Mouse (Mus musculus) liver, postnatal 0 days (tissue): Measurements from ENCODE around the gene Nprl3. TPM values are rescaled to one million over a fixed set of nuclear protein-coding genes. Genes with fewer than 3 reads are reported as not detected.

Experiments used
- ATAC-seq: fragments of 200-750 bp; cut with Nextera tagmentation; 2 replicates; pipeline ENCODE4 v1.8.0; 2017; ENCODE audit warnings: mild to moderate bottlenecking, moderate library complexity
- DNase-seq: peaks from one replicate; pipeline ENCODE4 v3.0.0-alpha.2; 2016
- H3K27ac ChIP-seq: fragments of 300-500 bp; sonication (generic); 2 replicates; pipeline ENCODE4 v1.5.1; 2014; ENCODE audit warnings: antibody characterized with exemption, moderate library complexity, mild to moderate bottlenecking, low read depth
- H3K27me3 ChIP-seq: fragments of 300-500 bp; sonication (generic); 2 replicates; pipeline ENCODE4 v1.6.1; 2014; ENCODE audit warnings: low read length, control low read depth, mixed read lengths; ENCODE audit not compliant: insufficient read depth
- H3K36me3 ChIP-seq: fragments of 300-500 bp; sonication (generic); replicated peaks from 2 replicates; pipeline ENCODE4 v1.6.1; 2014; ENCODE audit warnings: mild to moderate bottlenecking, control low read depth, low read length, moderate library complexity, mixed read lengths; ENCODE audit not compliant: insufficient read depth
- H3K4me1 ChIP-seq: fragments of 300-500 bp; sonication (generic); 2 replicates; pipeline ENCODE4 v1.6.1; 2014; ENCODE audit warnings: antibody characterized with exemption, mild to moderate bottlenecking, control low read depth; ENCODE audit not compliant: insufficient read depth
- H3K4me2 ChIP-seq: fragments of 300-500 bp; sonication (generic); 2 replicates; pipeline ENCODE4 v1.6.1; 2014; ENCODE audit warnings: low read depth, mild to moderate bottlenecking, low read length, moderate library complexity, mixed read lengths
- H3K4me3 ChIP-seq: fragments of 300-500 bp; sonication (generic); 2 replicates; pipeline ENCODE4 v1.5.1; 2014; ENCODE audit warnings: low read depth, low read length
- H3K9ac ChIP-seq: fragments of 300-500 bp; sonication (generic); replicated peaks from 2 replicates; pipeline ENCODE4 v1.6.1; 2014; ENCODE audit warnings: mild to moderate bottlenecking, moderate library complexity
- H3K9me3 ChIP-seq: fragments of 300-500 bp; sonication (generic); 2 replicates; pipeline ENCODE4 v1.6.1; 2016; ENCODE audit warnings: mild to moderate bottlenecking, control low read depth, low read length, mixed read lengths
- CTCF ChIP-seq: sonication (generic); IDR thresholded peaks from 2 replicates; pipeline ENCODE4 v1.5.1; 2016; ENCODE audit warnings: antibody characterized with exemption, low read depth
- EP300 ChIP-seq: IDR thresholded peaks from 2 replicates; pipeline ENCODE4 v1.6.1; 2016; ENCODE audit warnings: antibody characterized with exemption, low read depth, mild to moderate bottlenecking
- WGBS: fragments of 180-500 bp; shearing (Covaris S2); extraction: QIAGEN DNeasy Blood & Tissue Kit; methylation state at CpG from one replicate; pipeline ENCODE4 v1.1.7; 2014; ENCODE audit not compliant: insufficient replicate concordance; 5-methylcytosine and 5-hydroxymethylcytosine counted together
- polyA plus RNA-seq: library from polyadenylated mRNA; unstranded; fragments of >200 nt; fragmentation: Nextera tagmentation; extraction: Ambion mirVana; gene quantifications from 2 replicates; pipeline ENCODE4 v1.2.1, GENCODE M21; 2015

Gene Nprl3
- polyA plus RNA-seq, 1 experiment from 2014 or later, result 26.2 TPM

DNA sequence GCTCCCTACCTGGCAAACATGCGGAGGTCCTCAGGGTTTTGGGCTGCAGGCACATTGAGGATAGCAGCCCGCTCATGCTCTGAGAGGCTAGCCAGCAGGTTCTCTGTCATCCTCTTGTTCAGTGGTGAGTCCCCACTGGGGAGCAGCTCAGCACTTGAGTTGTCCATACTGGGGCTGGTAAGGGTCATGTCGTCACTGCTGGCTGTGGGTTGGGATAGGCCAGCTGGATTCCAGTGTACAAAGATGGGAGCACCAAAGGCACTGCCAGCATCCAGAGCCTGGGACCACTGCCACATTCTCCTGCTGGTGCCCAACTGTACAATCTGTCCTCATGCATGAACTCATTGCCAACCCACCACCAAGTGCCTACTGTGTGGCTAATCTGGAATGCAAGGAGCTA is 33.6 kb downstream of the Nprl3 start:
- TF ChIP-seq CTCF (no peak), EP300 (no peak)
- Histone ChIP-seq H3K36me3 (peaks cover 86% of the 10 kb centered on the region), H3K27me3 (no peaks in the 10 kb centered on the region), H3K4me3 (no peak overlapping the region), H3K27ac (no peak overlapping the region), H3K9me3 (no peaks in the 10 kb centered on the region), H3K4me1 (no peaks in the 10 kb centered on the region), H3K9ac (no peak overlapping the region), H3K4me2 (no peak overlapping the region)
- DNase-seq (no peak), ATAC-seq (no peak)
- 91% methylated on average over 3 of the region's 3 CpGs for WGBS

DNA sequence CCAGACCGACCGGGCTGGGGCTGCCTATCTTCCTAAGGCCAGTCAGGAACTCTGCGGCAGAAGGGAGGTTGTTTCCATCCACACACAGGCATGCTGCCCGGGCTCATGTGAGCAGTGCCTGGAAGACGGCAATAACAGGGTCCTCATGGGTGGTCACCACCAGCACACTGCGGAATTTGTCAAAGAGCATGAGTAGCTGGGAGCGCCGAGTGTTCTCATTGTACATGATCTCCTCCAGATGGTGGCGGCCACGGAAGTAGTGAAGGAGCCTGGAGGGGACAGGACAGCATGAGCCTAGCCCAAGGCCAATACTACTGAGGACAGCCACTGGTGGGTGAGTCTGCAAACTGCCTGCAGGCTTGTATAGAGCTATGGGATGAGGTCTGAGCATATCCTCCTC is 34.7 kb downstream of the Nprl3 start:
- ATAC-seq (no peak), DNase-seq (no peak)
- Histone ChIP-seq H3K4me1 (no peaks in the 10 kb centered on the region), H3K9me3 (no peaks in the 10 kb centered on the region), H3K27ac (no peak overlapping the region), H3K36me3 (peaks cover 79% of the 10 kb centered on the region), H3K4me2 (no peak overlapping the region), H3K4me3 (no peak overlapping the region), H3K27me3 (no peaks in the 10 kb centered on the region), H3K9ac (no peak overlapping the region)
- TF ChIP-seq CTCF, result no peak
- no peak for TF ChIP-seq EP300
- WGBS, result 91% methylated on average over 10 of the region's 10 CpGs

DNA sequence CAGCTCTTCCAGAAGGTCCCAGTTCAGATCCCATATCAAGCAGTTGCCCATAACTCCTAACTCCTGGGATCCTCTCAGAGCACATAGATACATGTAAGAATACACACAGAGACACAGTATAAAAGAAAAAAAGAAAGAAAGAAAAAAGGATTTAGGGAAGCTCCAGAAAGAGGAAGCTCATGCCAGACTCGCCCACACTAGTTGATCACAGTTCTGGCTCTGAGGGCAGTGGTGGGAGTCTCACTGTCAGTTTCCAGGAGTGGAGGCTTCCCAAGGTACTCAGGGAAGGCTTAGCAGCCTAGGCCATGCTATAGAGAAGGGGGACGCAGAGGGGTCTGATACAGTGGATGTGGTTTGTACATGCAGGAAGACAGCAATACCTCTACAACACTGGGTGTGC is 36.4 kb downstream of the Nprl3 start:
- Histone ChIP-seq H3K27me3 (no peaks in the 10 kb centered on the region), H3K9me3 (no peaks in the 10 kb centered on the region), H3K27ac (no peak overlapping the region), H3K4me3 (no peak overlapping the region), H3K4me1 (peaks cover 7% of the 10 kb centered on the region), H3K36me3 (peaks cover 62% of the 10 kb centered on the region), H3K4me2 (no peak overlapping the region), H3K9ac (no peak overlapping the region)
- DNase-seq, result no peak
- 71% methylated on average over 2 of the region's 2 CpGs for WGBS
- TF ChIP-seq CTCF, result no peak
- TF ChIP-seq EP300, result no peak
- ATAC-seq, result no peak

DNA sequence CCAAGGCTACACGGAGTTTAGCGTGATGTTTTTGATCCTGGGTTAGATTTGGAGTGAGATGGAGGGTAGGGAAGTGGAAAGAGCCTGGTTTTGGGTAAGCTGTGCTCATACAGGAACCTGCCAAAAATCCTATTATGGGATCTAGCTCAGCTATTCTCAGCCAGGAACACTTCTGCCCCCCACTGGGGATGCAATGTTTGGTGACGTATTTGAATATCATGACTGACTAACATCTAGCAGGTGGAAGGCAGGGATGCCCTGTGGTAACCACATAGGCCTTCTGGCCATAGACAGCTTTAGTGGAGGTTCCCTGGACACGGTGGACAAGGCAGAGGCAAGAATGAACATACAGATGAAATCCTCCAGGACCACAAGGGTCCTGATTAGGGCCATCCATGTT is 37.3 kb downstream of the Nprl3 start:
- Histone ChIP-seq H3K9ac (no peak overlapping the region), H3K9me3 (no peaks in the 10 kb centered on the region), H3K27me3 (0 out of 2 replicates have a peak, but pooled peaks cover under 1% of the 10 kb centered on the region), H3K27ac (no peak overlapping the region), H3K4me2 (no peak overlapping the region), H3K36me3 (peaks cover 61% of the 10 kb centered on the region), H3K4me3 (no peak overlapping the region), H3K4me1 (peaks cover 16% of the 10 kb centered on the region)
- DNase-seq, result no peak
- WGBS, result 80% methylated on average over 4 of the region's 4 CpGs
- 0 out of 2 replicates have a peak, but pooled peaks have one; percentile 12 for TF ChIP-seq CTCF
- TF ChIP-seq EP300, result no peak
- ATAC-seq, result no peak

- DNase-seq (no peak), ATAC-seq (no peak)
- H3K9me3 ChIP-seq, result no peaks in the 10 kb centered on the region
- TF ChIP-seq CTCF, result no peak
- TF ChIP-seq EP300, result no peak
- H3K36me3 ChIP-seq, result peaks cover 42% of the 10 kb centered on the region
- peaks cover 24% of the 10 kb centered on the region for H3K4me1 ChIP-seq
- H3K27me3 ChIP-seq, result peaks cover 14% of the 10 kb centered on the region
- no peak overlapping the region for H3K9ac ChIP-seq
- no peak overlapping the region for H3K27ac ChIP-seq
- H3K4me3 ChIP-seq, result no peak overlapping the region
- WGBS, result 83% methylated on average over 3 of the region's 3 CpGs
- H3K4me2 ChIP-seq, result no peak overlapping the region
Observed at GRCm38 (mm10) chr11:32228292-32228845, 39.1 kb downstream of the Nprl3 start.

DNA sequence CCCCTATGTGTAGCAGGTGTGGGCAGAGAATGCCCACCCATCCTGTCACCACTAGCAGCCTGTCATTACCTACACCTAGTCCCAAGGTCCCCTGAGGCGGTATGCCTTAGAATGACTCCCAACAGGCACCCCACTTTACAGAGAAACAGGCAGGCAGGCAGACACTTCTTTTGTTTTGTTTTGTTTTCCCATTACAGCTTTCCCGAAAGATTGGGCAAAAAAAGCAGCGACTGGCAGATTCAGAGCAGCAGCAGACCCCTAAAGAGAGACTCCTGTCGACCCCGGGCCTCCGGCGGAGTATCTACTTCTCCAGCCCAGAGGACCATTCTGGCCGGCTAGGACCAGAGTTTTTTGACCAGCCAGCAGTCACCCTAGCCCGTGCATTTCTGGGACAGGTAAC is 40.0 kb downstream of the Nprl3 start:
- H3K9me3 ChIP-seq, result no peaks in the 10 kb centered on the region
- ATAC-seq (no peak), DNase-seq (no peak)
- peaks cover 22% of the 10 kb centered on the region for H3K27me3 ChIP-seq
- TF ChIP-seq EP300 (no peak), CTCF (no peak)
- H3K9ac ChIP-seq, result peak overlapping the region; percentile 89
- peak overlapping the region; percentile 83 for H3K4me2 ChIP-seq
- H3K27ac ChIP-seq, result no peak overlapping the region
- peaks cover 36% of the 10 kb centered on the region for H3K36me3 ChIP-seq
- peak overlapping the region; percentile 81 for H3K4me3 ChIP-seq
- 94% methylated on average over 9 of the region's 9 CpGs for WGBS
- peaks cover 28% of the 10 kb centered on the region for H3K4me1 ChIP-seq
